Mouse (Mus musculus): ENCODE measurements around the gene Ccdc134.

Gene Ccdc134

GRCm38 (mm10) chr15:82170437-82171377 is 43.0 kb downstream of the Ccdc134 start:
- no peak for DNase-seq (ENCODE audit: extremely low spot score)

- no peak for DNase-seq (ENCODE audit: extremely low spot score)
Observed at GRCm38 (mm10) chr15:82172648-82173047, 44.9 kb downstream of the Ccdc134 start.

GRCm38 (mm10) chr15:82175091-82175490 is 47.4 kb downstream of the Ccdc134 start:
- DNase-seq (ENCODE audit: extremely low spot score) = no peak

- no peak for DNase-seq (ENCODE audit: extremely low spot score)
Observed at GRCm38 (mm10) chr15:82177743-82178290, 50.1 kb downstream of the Ccdc134 start.

- no peak for DNase-seq (ENCODE audit: extremely low spot score)
Observed at GRCm38 (mm10) chr15:82181131-82181530, 53.4 kb downstream of the Ccdc134 start.

- DNase-seq (ENCODE audit: extremely low spot score) = no peak
Observed at GRCm38 (mm10) chr15:82182311-82182710, 54.6 kb downstream of the Ccdc134 start.

GRCm38 (mm10) chr15:82183596-82183995 is 55.9 kb downstream of the Ccdc134 start:
- no peak for DNase-seq (ENCODE audit: extremely low spot score)

GRCm38 (mm10) chr15:82184183-82184582 is 56.5 kb downstream of the Ccdc134 start:
- DNase-seq (ENCODE audit: extremely low spot score) = no peak

GRCm38 (mm10) chr15:82184656-82185055 is 56.9 kb downstream of the Ccdc134 start:
- DNase-seq (ENCODE audit: extremely low spot score) = no peak

- DNase-seq (ENCODE audit: extremely low spot score) = no peak
Observed at GRCm38 (mm10) chr15:82185062-82185783, 57.5 kb downstream of the Ccdc134 start.

GRCm38 (mm10) chr15:82186131-82186530 is 58.4 kb downstream of the Ccdc134 start:
- no peak for DNase-seq (ENCODE audit: extremely low spot score)

- no peak for DNase-seq (ENCODE audit: extremely low spot score)
Observed at GRCm38 (mm10) chr15:82186931-82187330, 59.2 kb downstream of the Ccdc134 start.

- no peak for DNase-seq (ENCODE audit: extremely low spot score)
Observed at GRCm38 (mm10) chr15:82187401-82187800, 59.7 kb downstream of the Ccdc134 start.

GRCm38 (mm10) chr15:82187924-82188323 is 60.2 kb downstream of the Ccdc134 start:
- DNase-seq (ENCODE audit: extremely low spot score) = no peak

GRCm38 (mm10) chr15:82188481-82189240 is 60.9 kb downstream of the Ccdc134 start:
- no peak for DNase-seq (ENCODE audit: extremely low spot score)
